Mouse (Mus musculus): ENCODE measurements around the gene Kcnt2. TPM values are rescaled to one million over a fixed set of nuclear protein-coding genes. Genes with fewer than 3 reads are reported as not detected.

The Kcnt2 gene
- polyA plus RNA-seq, 1 experiment: 0.23 TPM

GRCm38 (mm10) chr1:140415761-140416160 is 169.8 kb downstream of the Kcnt2 start:
- no peak for TF ChIP-seq POLR2A (IDR thresholded peaks at IDR 0.05; ENCODE audit: low read depth, low read length)
- TF ChIP-seq CTCF (conservative IDR thresholded peaks at IDR 0.05; ENCODE audit: insufficient read depth, insufficient read length, low read depth, low read length): no peak
- peak; percentile 77 for DNase-seq
- WGBS: 29% methylated on average over 1 of the region's 1 CpGs
- Histone ChIP-seq H3K27me3 (replicated peaks; ENCODE audit: control insufficient read depth, insufficient read depth, low read length) (no peaks in the 10 kb centered on the region), H3K36me3 (ENCODE audit: control insufficient read depth, insufficient read depth, low read length) (no peaks in the 10 kb centered on the region), H3K4me1 (ENCODE audit: control insufficient read depth, insufficient read depth, low read length) (no peaks in the 10 kb centered on the region), H3K27ac (ENCODE audit: insufficient read depth, low read depth, low read length) (peak overlapping the region; percentile 68), H3K4me3 (ENCODE audit: insufficient read depth, low read depth, low read length) (no peak overlapping the region)

GRCm38 (mm10) chr1:140422954-140423353 is 177.0 kb downstream of the Kcnt2 start:
- no peak overlapping the region for H3K27ac ChIP-seq (ENCODE audit: insufficient read depth, low read depth, low read length)
- DNase-seq: peak; percentile 52
- H3K36me3 ChIP-seq (ENCODE audit: control insufficient read depth, insufficient read depth, low read length): no peaks in the 10 kb centered on the region
- H3K4me3 ChIP-seq (ENCODE audit: insufficient read depth, low read depth, low read length): no peak overlapping the region
- no peaks in the 10 kb centered on the region for H3K4me1 ChIP-seq (ENCODE audit: control insufficient read depth, insufficient read depth, low read length)
- H3K27me3 ChIP-seq (replicated peaks; ENCODE audit: control insufficient read depth, insufficient read depth, low read length): no peaks in the 10 kb centered on the region
- TF ChIP-seq CTCF (conservative IDR thresholded peaks at IDR 0.05; ENCODE audit: insufficient read depth, insufficient read length, low read depth, low read length) (no peak), POLR2A (IDR thresholded peaks at IDR 0.05; ENCODE audit: low read depth, low read length) (no peak)

GRCm38 (mm10) chr1:140429284-140429850 is 183.4 kb downstream of the Kcnt2 start:
- Histone ChIP-seq H3K27me3 (replicated peaks; ENCODE audit: control insufficient read depth, insufficient read depth, low read length) (no peaks in the 10 kb centered on the region), H3K4me1 (ENCODE audit: control insufficient read depth, insufficient read depth, low read length) (no peaks in the 10 kb centered on the region), H3K36me3 (ENCODE audit: control insufficient read depth, insufficient read depth, low read length) (no peaks in the 10 kb centered on the region), H3K4me3 (ENCODE audit: insufficient read depth, low read depth, low read length) (no peak overlapping the region), H3K27ac (ENCODE audit: insufficient read depth, low read depth, low read length) (peak overlapping the region; percentile 56)
- peak; percentile 21 for DNase-seq
- TF ChIP-seq CTCF (conservative IDR thresholded peaks at IDR 0.05; ENCODE audit: insufficient read depth, insufficient read length, low read depth, low read length): no peak
- WGBS: 43% methylated on average over 2 of the region's 2 CpGs

GRCm38 (mm10) chr1:140432039-140432438 is 186.1 kb downstream of the Kcnt2 start:
- no peak for TF ChIP-seq CTCF (conservative IDR thresholded peaks at IDR 0.05; ENCODE audit: insufficient read depth, insufficient read length, low read depth, low read length)
- TF ChIP-seq POLR2A (IDR thresholded peaks at IDR 0.05; ENCODE audit: low read depth, low read length): no peak
- no peaks in the 10 kb centered on the region for H3K27me3 ChIP-seq (replicated peaks; ENCODE audit: control insufficient read depth, insufficient read depth, low read length)
- WGBS: 57% methylated on average over 1 of the region's 1 CpGs
- H3K4me1 ChIP-seq (ENCODE audit: control insufficient read depth, insufficient read depth, low read length): no peaks in the 10 kb centered on the region
- DNase-seq: no peak
- H3K27ac ChIP-seq (ENCODE audit: insufficient read depth, low read depth, low read length): 0 out of 2 replicates have a peak overlapping the region, but pooled peaks have one; percentile 5
- no peak overlapping the region for H3K4me3 ChIP-seq (ENCODE audit: insufficient read depth, low read depth, low read length)
- no peaks in the 10 kb centered on the region for H3K36me3 ChIP-seq (ENCODE audit: control insufficient read depth, insufficient read depth, low read length)

GRCm38 (mm10) chr1:140434791-140435190 is 188.8 kb downstream of the Kcnt2 start:
- Histone ChIP-seq H3K27ac (ENCODE audit: insufficient read depth, low read depth, low read length) (no peak overlapping the region), H3K27me3 (replicated peaks; ENCODE audit: control insufficient read depth, insufficient read depth, low read length) (no peaks in the 10 kb centered on the region), H3K36me3 (ENCODE audit: control insufficient read depth, insufficient read depth, low read length) (no peaks in the 10 kb centered on the region), H3K4me1 (ENCODE audit: control insufficient read depth, insufficient read depth, low read length) (no peaks in the 10 kb centered on the region), H3K4me3 (ENCODE audit: insufficient read depth, low read depth, low read length) (no peak overlapping the region)
- DNase-seq: no peak
- no peak for TF ChIP-seq POLR2A (IDR thresholded peaks at IDR 0.05; ENCODE audit: low read depth, low read length)
- no peak for TF ChIP-seq CTCF (conservative IDR thresholded peaks at IDR 0.05; ENCODE audit: insufficient read depth, insufficient read length, low read depth, low read length)
- 72% methylated on average over 2 of the region's 2 CpGs for WGBS

- Histone ChIP-seq H3K36me3 (ENCODE audit: control insufficient read depth, insufficient read depth, low read length) (no peaks in the 10 kb centered on the region), H3K27me3 (replicated peaks; ENCODE audit: control insufficient read depth, insufficient read depth, low read length) (no peaks in the 10 kb centered on the region), H3K4me3 (ENCODE audit: insufficient read depth, low read depth, low read length) (no peak overlapping the region), H3K4me1 (ENCODE audit: control insufficient read depth, insufficient read depth, low read length) (no peaks in the 10 kb centered on the region), H3K27ac (ENCODE audit: insufficient read depth, low read depth, low read length) (no peak overlapping the region)
- TF ChIP-seq POLR2A (IDR thresholded peaks at IDR 0.05; ENCODE audit: low read depth, low read length): no peak
- no peak for TF ChIP-seq CTCF (conservative IDR thresholded peaks at IDR 0.05; ENCODE audit: insufficient read depth, insufficient read length, low read depth, low read length)
- DNase-seq: no peak
- WGBS: 75% methylated on average over 5 of the region's 5 CpGs
Measured at GRCm38 (mm10) chr1:140438176-140438575, 192.2 kb downstream of the Kcnt2 start.

- Histone ChIP-seq H3K4me1 (ENCODE audit: control insufficient read depth, insufficient read depth, low read length) (no peaks in the 10 kb centered on the region), H3K36me3 (ENCODE audit: control insufficient read depth, insufficient read depth, low read length) (no peaks in the 10 kb centered on the region), H3K27ac (ENCODE audit: insufficient read depth, low read depth, low read length) (no peak overlapping the region), H3K27me3 (replicated peaks; ENCODE audit: control insufficient read depth, insufficient read depth, low read length) (no peaks in the 10 kb centered on the region), H3K4me3 (ENCODE audit: insufficient read depth, low read depth, low read length) (no peak overlapping the region)
- 58% methylated on average over 1 of the region's 1 CpGs for WGBS
- no peak for TF ChIP-seq POLR2A (IDR thresholded peaks at IDR 0.05; ENCODE audit: low read depth, low read length)
- TF ChIP-seq CTCF (conservative IDR thresholded peaks at IDR 0.05; ENCODE audit: insufficient read depth, insufficient read length, low read depth, low read length): no peak
- no peak for DNase-seq
Measured at GRCm38 (mm10) chr1:140443904-140444303, 197.9 kb downstream of the Kcnt2 start.

Data from kidney, adult 2 months (tissue).